Mouse (Mus musculus): ENCODE data around the gene Slc35f6.
A peak's percentile ranks its signal among the peaks of the same experiment; 100 is the strongest.
"Not testable (repeated sequence)": the region's sequence is repeated elsewhere in the genome, so short reads cannot be mapped to it uniquely, and the experiment has no call there.

Gene Slc35f6

GRCm38 (mm10) chr5:30655526-30656195, 7.9 kb downstream of the Slc35f6 start:
- DNase-seq (ENCODE audit: low read depth), result no peak

- no peak for DNase-seq (ENCODE audit: low read depth)
These were observed 11.3 kb downstream of the Slc35f6 start for GRCm38 (mm10) chr5:30659042-30659441.

- no peak for DNase-seq (ENCODE audit: low read depth)
These were observed 12.5 kb downstream of the Slc35f6 start for GRCm38 (mm10) chr5:30660278-30660677.

GRCm38 (mm10) chr5:30660813-30661212, 13.1 kb downstream of the Slc35f6 start:
- DNase-seq (ENCODE audit: low read depth), result no peak

GRCm38 (mm10) chr5:30665360-30665759, 17.6 kb downstream of the Slc35f6 start:
- DNase-seq (ENCODE audit: low read depth), result no peak

GRCm38 (mm10) chr5:30665968-30666367, 18.2 kb downstream of the Slc35f6 start:
- no peak for DNase-seq (ENCODE audit: low read depth)

GRCm38 (mm10) chr5:30666391-30667195, 18.9 kb downstream of the Slc35f6 start, which contains the start of gene Cenpa:
Gene Cenpa (plus strand): TSS chr5:30666777.
- peak; percentile 99 for DNase-seq (ENCODE audit: low read depth)

GRCm38 (mm10) chr5:30667215-30667614, 19.5 kb downstream of the Slc35f6 start:
- DNase-seq (ENCODE audit: low read depth), result no peak

GRCm38 (mm10) chr5:30667686-30668085, 20.0 kb downstream of the Slc35f6 start:
- no peak for DNase-seq (ENCODE audit: low read depth)

- no peak for DNase-seq (ENCODE audit: low read depth)
These were observed 21.1 kb downstream of the Slc35f6 start for GRCm38 (mm10) chr5:30668637-30669495.

- DNase-seq (ENCODE audit: low read depth), result no peak
These were observed 21.7 kb downstream of the Slc35f6 start for GRCm38 (mm10) chr5:30669496-30669830.

- no peak for DNase-seq (ENCODE audit: low read depth)
These were observed 22.4 kb downstream of the Slc35f6 start for GRCm38 (mm10) chr5:30670091-30670490.

GRCm38 (mm10) chr5:30674001-30674400, 26.3 kb downstream of the Slc35f6 start:
- no peak for DNase-seq (ENCODE audit: low read depth)

- no peak for DNase-seq (ENCODE audit: low read depth)
These were observed 29.1 kb downstream of the Slc35f6 start for GRCm38 (mm10) chr5:30676800-30677199.

- not testable (repeated sequence) for DNase-seq (ENCODE audit: low read depth)
These were observed 30.3 kb downstream of the Slc35f6 start for GRCm38 (mm10) chr5:30678069-30678468.

- DNase-seq (ENCODE audit: low read depth), result no peak
These were observed 31.1 kb downstream of the Slc35f6 start for GRCm38 (mm10) chr5:30678722-30679296.

- no peak for DNase-seq (ENCODE audit: low read depth)
These were observed 31.9 kb downstream of the Slc35f6 start for GRCm38 (mm10) chr5:30679593-30679992.

- no peak for DNase-seq (ENCODE audit: low read depth)
These were observed 34.2 kb downstream of the Slc35f6 start for GRCm38 (mm10) chr5:30681970-30682369.

- no peak for DNase-seq (ENCODE audit: low read depth)
These were observed 35.4 kb downstream of the Slc35f6 start for GRCm38 (mm10) chr5:30682967-30683600.

GRCm38 (mm10) chr5:30683993-30684392, 36.3 kb downstream of the Slc35f6 start:
- no peak for DNase-seq (ENCODE audit: low read depth)

- DNase-seq (ENCODE audit: low read depth), result no peak
These were observed 39.0 kb downstream of the Slc35f6 start for GRCm38 (mm10) chr5:30686781-30687180.
